Mouse (Mus musculus) layer of hippocampus, adult 2 months (tissue): ENCODE results near the gene Sorbs1. TPM values are rescaled to one million over a fixed set of nuclear protein-coding genes. Genes with fewer than 3 reads are reported as not detected.
A peak's percentile ranks its signal among the peaks of the same experiment; 100 is the strongest.

ENCODE experiments used
- DNase-seq, 2 experiments: peaks; one replicate each; pipeline ENCODE4 v3.0.0; 2022; ENCODE audit warnings: low spot score in 2 of 2
- H3K27ac ChIP-seq: fragments of 200-600 bp; 2 replicates; pipeline ENCODE4 v1.8.1; 2022
- H3K4me3 ChIP-seq: fragments of 200-600 bp; 2 replicates; pipeline ENCODE4 v1.8.1; 2022; ENCODE audit warnings: mild to moderate bottlenecking
- CTCF ChIP-seq: fragments of 200-600 bp; conservative IDR thresholded peaks from 2 replicates; pipeline ENCODE4 v1.8.1; 2022; ENCODE audit warnings: antibody characterized with exemption, mild to moderate bottlenecking, moderate library complexity
- total RNA-seq, 2 experiments: library from RNA; stranded (reverse); gene quantifications; 2 replicates each; pipeline ENCODE4 v1.2.3; 2021

Gene Sorbs1
- total RNA-seq, 2 experiments from 2014 or later, result 222 to 229 TPM

- TF ChIP-seq CTCF, result no peak
- no peak overlapping the region for H3K4me3 ChIP-seq
- H3K27ac ChIP-seq, result no peak overlapping the region
- DNase-seq, result no peak
Observed at GRCm38 (mm10) chr19:40461662-40462061, 51.9 kb downstream of the Sorbs1 start.

- no peak overlapping the region for H3K27ac ChIP-seq
- no peak for DNase-seq
- no peak for TF ChIP-seq CTCF
- H3K4me3 ChIP-seq, result no peak overlapping the region
Observed at GRCm38 (mm10) chr19:40460854-40461490, 52.6 kb downstream of the Sorbs1 start.

- Histone ChIP-seq H3K27ac (peak overlapping the region; percentile 32; the same call in 1 of the 2 replicates), H3K4me3 (no peak overlapping the region)
- DNase-seq, result no peak
- TF ChIP-seq CTCF, result no peak
Observed at GRCm38 (mm10) chr19:40459338-40459737, 54.2 kb downstream of the Sorbs1 start.

DNA sequence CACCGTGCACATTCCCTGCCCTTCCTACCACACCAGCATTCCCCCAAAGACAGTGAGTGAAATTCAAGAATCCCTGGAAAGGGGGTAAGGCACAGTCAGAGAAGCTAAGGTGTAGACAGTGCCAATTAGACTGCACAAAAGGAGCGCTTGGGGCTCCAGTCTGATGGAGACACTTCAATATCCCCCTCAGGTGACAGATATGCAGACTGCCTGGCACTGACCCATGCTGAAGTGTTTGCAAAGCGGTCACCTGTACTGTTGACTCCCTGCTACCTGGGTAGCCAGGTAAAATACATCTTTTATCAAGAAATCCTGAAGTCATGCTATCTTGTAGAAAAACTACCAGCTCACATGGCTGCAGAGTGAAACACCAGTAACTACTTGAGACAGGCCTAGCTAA, 54.8 kb downstream of the Sorbs1 start:
- no peak for TF ChIP-seq CTCF
- no peak for DNase-seq
- peak overlapping the region; percentile 43 for H3K27ac ChIP-seq
- H3K4me3 ChIP-seq, result no peak overlapping the region

GRCm38 (mm10) chr19:40455248-40455647, 58.3 kb downstream of the Sorbs1 start:
- TF ChIP-seq CTCF, result no peak
- Histone ChIP-seq H3K27ac (no peak overlapping the region; the same call in 1 of the 2 replicates), H3K4me3 (no peak overlapping the region)
- DNase-seq, result no peak

GRCm38 (mm10) chr19:40454096-40454495, 59.5 kb downstream of the Sorbs1 start:
- TF ChIP-seq CTCF, result no peak
- no peak for DNase-seq
- no peak overlapping the region for H3K4me3 ChIP-seq
- H3K27ac ChIP-seq, result no peak overlapping the region

GRCm38 (mm10) chr19:40452201-40452600, 61.4 kb downstream of the Sorbs1 start:
- Histone ChIP-seq H3K4me3 (no peak overlapping the region), H3K27ac (no peak overlapping the region)
- DNase-seq, result no peak
- TF ChIP-seq CTCF, result peak; percentile 57

GRCm38 (mm10) chr19:40451307-40451706, 62.3 kb downstream of the Sorbs1 start:
- DNase-seq, result no peak
- no peak overlapping the region for H3K4me3 ChIP-seq
- no peak for TF ChIP-seq CTCF
- H3K27ac ChIP-seq, result no peak overlapping the region

DNA sequence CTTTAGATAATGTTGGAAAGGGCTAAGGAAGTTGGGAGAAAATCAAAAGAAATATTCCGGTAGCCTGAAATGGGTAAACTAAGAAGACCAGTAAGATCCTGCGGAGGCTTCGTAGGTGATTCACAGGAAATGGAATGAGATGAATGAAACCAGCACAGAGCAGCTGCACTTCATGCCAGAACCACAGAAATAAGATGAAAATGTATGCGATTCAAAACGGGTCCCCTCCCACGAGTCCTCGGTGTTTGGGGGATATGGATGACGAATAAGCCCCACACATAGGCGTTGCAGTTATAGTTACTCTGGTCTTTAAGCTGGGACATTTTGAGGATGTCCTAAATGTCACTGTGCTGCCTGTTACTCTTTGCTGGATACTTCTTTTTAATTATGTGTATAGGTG, 67.1 kb downstream of the Sorbs1 start:
- Histone ChIP-seq H3K4me3 (no peak overlapping the region), H3K27ac (no peak overlapping the region)
- no peak for DNase-seq
- TF ChIP-seq CTCF, result no peak

- no peak for TF ChIP-seq CTCF
- Histone ChIP-seq H3K27ac (no peak overlapping the region), H3K4me3 (no peak overlapping the region)
- no peak for DNase-seq
Observed at GRCm38 (mm10) chr19:40442377-40442776, 71.2 kb downstream of the Sorbs1 start.

DNA sequence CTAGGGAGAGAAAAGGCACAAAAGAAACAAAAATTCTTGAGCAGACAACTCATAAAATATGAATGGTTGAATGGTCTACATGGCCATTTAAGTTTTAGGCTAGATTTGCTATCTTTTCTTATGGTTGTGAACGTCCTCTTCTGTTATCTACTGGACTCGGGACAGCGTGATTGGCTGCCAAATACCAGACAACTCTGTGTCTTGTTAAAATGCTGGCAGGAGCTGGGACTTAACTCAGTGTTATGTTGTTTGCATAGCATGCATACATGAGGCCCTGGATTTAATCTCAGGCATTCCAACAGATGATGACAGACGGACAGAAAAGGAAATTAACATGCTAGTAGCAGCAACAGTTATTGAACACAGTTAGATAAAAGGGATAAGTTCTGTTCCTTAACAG, 72.6 kb downstream of the Sorbs1 start:
- DNase-seq, result no peak
- H3K27ac ChIP-seq, result 0 out of 2 replicates have a peak overlapping the region, but pooled peaks have one; percentile 25
- TF ChIP-seq CTCF, result no peak
- no peak overlapping the region for H3K4me3 ChIP-seq

- TF ChIP-seq CTCF, result no peak
- DNase-seq, result no peak
- H3K4me3 ChIP-seq, result no peak overlapping the region
- H3K27ac ChIP-seq, result no peak overlapping the region
Observed at GRCm38 (mm10) chr19:40438907-40439306, 74.7 kb downstream of the Sorbs1 start.

GRCm38 (mm10) chr19:40437651-40438068, 75.9 kb downstream of the Sorbs1 start:
- H3K4me3 ChIP-seq, result no peak overlapping the region
- TF ChIP-seq CTCF, result no peak
- no peak for DNase-seq
- peak overlapping the region; percentile 86 for H3K27ac ChIP-seq

DNA sequence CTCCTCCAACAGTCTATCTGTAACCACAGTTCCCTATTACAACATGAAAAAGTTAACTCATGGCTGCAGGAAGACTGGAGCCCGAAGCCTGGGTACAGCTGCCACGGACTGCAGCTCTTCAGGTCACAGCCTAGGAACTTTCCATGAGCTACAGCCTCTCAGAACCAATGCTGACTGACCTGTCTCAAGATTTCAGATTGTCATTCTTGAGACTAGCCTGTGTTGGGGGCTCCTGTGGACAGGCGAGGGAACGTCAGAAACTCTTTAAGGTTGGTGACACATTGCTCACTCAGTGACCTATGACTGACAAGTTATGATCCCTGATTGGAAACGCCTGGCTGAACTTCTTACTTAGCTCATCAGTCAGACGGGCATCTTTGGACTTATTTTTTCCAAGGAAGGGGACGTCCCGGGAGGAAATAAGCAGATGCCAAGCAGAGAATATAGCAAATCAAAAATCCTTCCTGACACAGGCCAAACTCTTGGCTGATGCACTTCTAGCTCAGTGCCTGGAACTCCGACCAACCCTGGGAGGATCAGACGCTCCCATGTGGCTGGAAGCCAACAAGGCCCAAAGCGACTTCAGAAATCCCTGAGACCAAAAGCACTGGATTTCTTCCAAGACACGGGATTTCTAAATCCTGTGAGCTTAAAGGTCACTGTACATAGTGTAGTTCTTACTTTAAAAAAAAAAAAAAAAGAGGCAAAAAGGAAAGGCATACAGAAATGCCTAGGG, 76.9 kb downstream of the Sorbs1 start:
- H3K27ac ChIP-seq, result peak overlapping the region; percentile 86
- no peak overlapping the region for H3K4me3 ChIP-seq
- no peak for TF ChIP-seq CTCF
- no peak for DNase-seq
